ENCODE assay signal across 28 mouse cellular contexts in genomic region chr5:73765466-73765865, GRCm38 (mm10).
DNase-seq lines count a peak whose midpoint lies in the region; ATAC-seq and TF ChIP-seq lines count a peak whose summit lies in the region.
"Had no signal": no experiment of that assay in that cellular context is flagged by ENCODE, and none has a peak within 500 bp of the region (broad histone marks: within the 10 kb centered on the region; RNA-seq: fewer than 3 reads in every experiment).

No protein-coding gene starts in this region.

- no peak overlapping the region for H3K4me2 ChIP-seq in forebrain, embryonic 11.5 days (ENCODE audit: low read depth, low read length, severe bottlenecking)
- H3K4me2 ChIP-seq: embryonic facial prominence, embryonic 13.5 days; forebrain, embryonic 12.5 days; heart, embryonic 12.5 days; hindbrain, embryonic 13.5 days; liver, embryonic 11.5 days; midbrain, embryonic 13.5 days; neural tube, embryonic 13.5 days had no signal

- no peak overlapping the region for H3K4me3 ChIP-seq in heart, adult 2 months
- H3K4me3 ChIP-seq in limb, embryonic 10.5 days = no peak overlapping the region
- H3K4me3 ChIP-seq in forebrain, embryonic 11.5 days (ENCODE audit: low read depth, low read length) = no peak overlapping the region
- H3K4me3 ChIP-seq: embryonic facial prominence, embryonic 13.5 days; forebrain, embryonic 12.5 days; heart, embryonic 12.5 days; hindbrain, embryonic 13.5 days; midbrain, embryonic 13.5 days; neural tube, embryonic 13.5 days had no signal

- H3K36me3 ChIP-seq in heart, adult 2 months (ENCODE audit: control insufficient read depth, insufficient read depth, low read length) = no peaks in the 10 kb centered on the region
- no peaks in the 10 kb centered on the region for H3K36me3 ChIP-seq in limb, embryonic 10.5 days
- H3K36me3 ChIP-seq in forebrain, embryonic 11.5 days (ENCODE audit: control insufficient read depth, insufficient read depth, low read length) = no peaks in the 10 kb centered on the region
- H3K36me3 ChIP-seq: embryonic facial prominence, embryonic 13.5 days; forebrain, embryonic 12.5 days; heart, embryonic 12.5 days; hindbrain, embryonic 13.5 days; midbrain, embryonic 13.5 days; neural tube, embryonic 13.5 days had no signal

- no peaks in the 10 kb centered on the region; the same call in 1 of the 2 replicates for H3K4me1 ChIP-seq in heart, adult 2 months (ENCODE audit: control insufficient read depth, insufficient read depth, low read length)
- peaks cover 24% of the 10 kb centered on the region for H3K4me1 ChIP-seq in limb, embryonic 10.5 days
- H3K4me1 ChIP-seq in forebrain, embryonic 11.5 days (replicated peaks; ENCODE audit: control insufficient read depth, insufficient read depth, low read length) = no peaks in the 10 kb centered on the region
- H3K4me1 ChIP-seq: heart, embryonic 12.5 days; hindbrain, embryonic 13.5 days; midbrain, embryonic 13.5 days; neural tube, embryonic 13.5 days had no signal

- WGBS in heart, adult 2 months = 71% methylated on average over 7 of the region's 7 CpGs
- 89% methylated on average over 7 of the region's 7 CpGs for WGBS in limb, embryonic 10.5 days
- WGBS in forebrain, embryonic 11.5 days = 94% methylated on average over 7 of the region's 7 CpGs

- H3K9me3 ChIP-seq in limb, embryonic 10.5 days (replicated peaks) = no peaks in the 10 kb centered on the region
- no peaks in the 10 kb centered on the region for H3K9me3 ChIP-seq in forebrain, embryonic 11.5 days (ENCODE audit: control insufficient read depth, low read length)
- H3K9me3 ChIP-seq: embryonic facial prominence, embryonic 13.5 days; forebrain, embryonic 12.5 days; heart, embryonic 12.5 days; hindbrain, embryonic 13.5 days; midbrain, embryonic 13.5 days; neural tube, embryonic 13.5 days had no signal

- no peak for TF ChIP-seq POLR2A in heart, adult 2 months (IDR thresholded peaks at IDR 0.05; ENCODE audit: insufficient read depth, low read depth, low read length)

- TF ChIP-seq EP300 in heart, adult 2 months (IDR thresholded peaks at IDR 0.05; ENCODE audit: insufficient read depth, low read depth, low read length) = no peak

- no peak overlapping the region for H3K9ac ChIP-seq in heart, adult 2 months (ENCODE audit: low read depth, low read length)
- H3K9ac ChIP-seq in forebrain, embryonic 11.5 days (ENCODE audit: low read length) = no peak overlapping the region
- H3K9ac ChIP-seq: embryonic facial prominence, embryonic 13.5 days; forebrain, embryonic 12.5 days; forebrain, postnatal 0 days; heart, embryonic 12.5 days; hindbrain, embryonic 13.5 days; liver, postnatal 0 days; midbrain, embryonic 13.5 days; neural tube, embryonic 13.5 days had no signal

- DNase-seq in adrenal gland, adult 2 months = peak; percentile 13
- no peak for DNase-seq in adrenal gland, adult 8-10 months
- peak; percentile 86 for DNase-seq in heart, adult 11 months
- no peak for DNase-seq in heart, adult 2 months
- DNase-seq in limb, embryonic 10.5 days (ENCODE audit: low spot score) = no peak
- DNase-seq in forebrain, embryonic 11.5 days (ENCODE audit: low spot score) = no peak
- DNase-seq in kidney, postnatal 14 days = no peak
- DNase-seq: cerebellum, adult 18-20 months; cerebellum, postnatal 10 days; forebrain, postnatal 0 days; heart, postnatal 4 days; kidney, adult 8-10 months; layer of hippocampus, adult 9-11 months; liver, postnatal 0 days; right cerebral cortex, postnatal 4 days; thymus, postnatal 14 days had no signal

- H3K27me3 ChIP-seq in heart, adult 2 months (ENCODE audit: control insufficient read depth, insufficient read depth, low read length) = no peaks in the 10 kb centered on the region
- no peaks in the 10 kb centered on the region for H3K27me3 ChIP-seq in limb, embryonic 10.5 days (ENCODE audit: low read depth, poor library complexity, severe bottlenecking)
- no peaks in the 10 kb centered on the region for H3K27me3 ChIP-seq in forebrain, embryonic 11.5 days (ENCODE audit: control insufficient read depth, insufficient read depth, low read length)
- H3K27me3 ChIP-seq: embryonic facial prominence, embryonic 13.5 days; forebrain, embryonic 12.5 days; heart, embryonic 12.5 days; hindbrain, embryonic 13.5 days; midbrain, embryonic 13.5 days; neural tube, embryonic 13.5 days had no signal

- intact Hi-C loops in heart, adult 2 months (cut with DNase I) = loop anchor here (10.0 kb wide), 1 partner anchor 309 kb away; no protein-coding TSS in a partner anchor

- no peak overlapping the region for H3K27ac ChIP-seq in heart, adult 2 months
- peak overlapping the region; percentile 19; the same call in 1 of the 2 replicates for H3K27ac ChIP-seq in limb, embryonic 10.5 days
- no peak overlapping the region for H3K27ac ChIP-seq in forebrain, embryonic 11.5 days (ENCODE audit: low read depth, low read length)
- H3K27ac ChIP-seq: embryonic facial prominence, embryonic 13.5 days; forebrain, embryonic 12.5 days; hindbrain, embryonic 13.5 days; kidney, postnatal 0 days; macrophage; midbrain, embryonic 13.5 days; neural tube, embryonic 13.5 days had no signal

- no peak for TF ChIP-seq CTCF in heart, adult 2 months (IDR thresholded peaks at IDR 0.05)

- ATAC-seq in forebrain, embryonic 11.5 days (replicated peaks; ENCODE audit: low FRiP score) = no peak
- ATAC-seq: activated CD4-positive, CD25-positive, alpha-beta regulatory T cell, adult 4 months; CD4-positive, CD25-positive, alpha-beta regulatory T cell, adult 4 months; forebrain, postnatal 0 days; intestine, embryonic 16.5 days; liver, postnatal 0 days; midbrain, embryonic 13.5 days had no signal

- H3K79me2 ChIP-seq in heart, adult 2 months (replicated peaks; ENCODE audit: control insufficient read depth, insufficient read depth, low read length) = no peaks in the 10 kb centered on the region

Comparison
In these comparisons a context has a peak if more than half of its experiments do, and no peak if none do; other contexts are left out.
1. DNase-seq: peak in adrenal gland, adult 2 months (single experiment) and heart, adult 11 months (single experiment); none in adrenal gland, adult 8-10 months (single experiment), heart, adult 2 months (0 of 2), limb, embryonic 10.5 days (single experiment), forebrain, embryonic 11.5 days (single experiment) and kidney, postnatal 14 days (single experiment).